Mouse (Mus musculus) liver, embryonic 15.5 days (tissue): ENCODE results near the gene Tulp2. TPM values are rescaled to one million over a fixed set of nuclear protein-coding genes. Genes with fewer than 3 reads are reported as not detected.
A peak's percentile ranks its signal among the peaks of the same experiment; 100 is the strongest.

Source experiments
- ATAC-seq: fragments of 200-750 bp; cut with Nextera tagmentation; 2 replicates; pipeline ENCODE4 v1.8.0; 2017; ENCODE audit warnings: moderate number of reproducible peaks, mild to moderate bottlenecking, moderate library complexity; ENCODE audit not compliant: insufficient read depth
- H3K27ac ChIP-seq: fragments of 300-500 bp; sonication (generic); replicated peaks from 2 replicates; pipeline ENCODE4 v1.5.1; 2015; ENCODE audit warnings: mild to moderate bottlenecking, inconsistent platforms
- H3K27me3 ChIP-seq: fragments of 300-500 bp; sonication (generic); 2 replicates; pipeline ENCODE4 v1.6.1; 2015; ENCODE audit warnings: mild to moderate bottlenecking, inconsistent platforms
- H3K36me3 ChIP-seq: fragments of 300-500 bp; sonication (generic); replicated peaks from 2 replicates; pipeline ENCODE4 v1.6.1; 2015; ENCODE audit warnings: moderate library complexity, mild to moderate bottlenecking, inconsistent platforms
- H3K4me1 ChIP-seq: fragments of 300-500 bp; sonication (generic); replicated peaks from 2 replicates; pipeline ENCODE4 v1.6.1; 2015; ENCODE audit warnings: inconsistent platforms
- H3K4me2 ChIP-seq: fragments of 300-500 bp; sonication (generic); 2 replicates; pipeline ENCODE4 v1.6.1; 2015; ENCODE audit warnings: moderate library complexity, mild to moderate bottlenecking, inconsistent platforms
- H3K4me3 ChIP-seq: fragments of 300-500 bp; sonication (generic); replicated peaks from 2 replicates; pipeline ENCODE4 v1.5.1; 2015; ENCODE audit warnings: mild to moderate bottlenecking, inconsistent platforms
- H3K9ac ChIP-seq: fragments of 300-500 bp; sonication (generic); 2 replicates; pipeline ENCODE4 v1.6.1; 2015; ENCODE audit warnings: moderate library complexity, mild to moderate bottlenecking, inconsistent platforms
- H3K9me3 ChIP-seq: fragments of 300-500 bp; sonication (generic); replicated peaks from 2 replicates; pipeline ENCODE4 v1.6.1; 2016; ENCODE audit warnings: inconsistent platforms
- WGBS: fragments of 180-500 bp; shearing (Covaris S2); methylation state at CpG from one replicate; pipeline ENCODE4 v1.1.7; 2015; ENCODE audit warnings: mixed read lengths; ENCODE audit not compliant: insufficient replicate concordance; 5-methylcytosine and 5-hydroxymethylcytosine counted together
- polyA plus RNA-seq: library from polyadenylated mRNA; unstranded; fragments of >200 nt; fragmentation: Nextera tagmentation; extraction: Ambion mirVana; gene quantifications from 2 replicates; pipeline ENCODE4 v1.2.1, GENCODE M21; 2015

The Tulp2 gene
- polyA plus RNA-seq, 1 experiment from 2014 or later: 0.58 TPM

DNA sequence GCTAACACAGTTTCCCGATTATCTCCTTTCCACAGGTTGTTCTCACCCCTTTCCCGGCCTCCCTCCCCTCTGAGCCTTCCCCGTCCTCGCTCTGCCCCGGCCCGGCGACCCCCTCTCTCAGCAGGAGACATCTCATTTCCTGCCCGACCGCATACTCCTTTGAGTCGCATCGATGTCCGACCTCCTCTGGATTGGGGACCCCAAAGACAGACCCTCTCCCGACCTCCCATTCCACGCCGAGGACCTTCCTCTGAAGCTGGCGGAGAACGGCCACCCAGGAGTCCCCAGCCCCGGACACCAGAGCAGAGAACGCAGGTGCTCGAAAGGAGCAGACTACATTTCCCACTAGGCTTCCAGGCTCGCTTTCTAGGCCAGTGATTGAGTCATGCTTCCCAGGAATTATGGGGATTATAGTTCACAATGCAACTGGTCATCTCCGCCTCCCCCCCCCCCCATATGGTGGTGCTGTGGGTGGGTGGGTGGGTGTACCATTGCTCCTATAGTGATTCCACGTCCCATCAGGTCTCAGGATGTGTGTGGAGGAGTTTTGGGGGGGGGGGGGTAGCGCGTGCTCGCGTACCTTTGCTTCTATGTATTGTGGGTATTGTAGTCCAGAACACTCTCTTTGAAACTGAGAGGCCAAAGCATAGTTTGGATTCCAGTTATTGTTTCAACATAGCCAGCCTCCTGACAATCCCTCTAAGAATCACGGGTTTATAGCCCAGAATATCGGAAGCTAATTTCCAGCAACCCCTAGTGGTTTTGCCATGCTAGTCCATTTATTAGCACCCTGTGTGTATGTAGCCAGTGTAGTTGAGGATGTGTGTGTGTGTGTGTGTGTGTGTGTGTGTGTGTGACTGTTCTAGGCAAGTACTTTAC, 56.7 kb downstream of the Tulp2 start:
- WGBS: 10% methylated on average over 29 of the region's 29 CpGs
- ATAC-seq: peak; percentile 45; the same call in 1 of the 2 replicates
- H3K4me2 ChIP-seq: peak overlapping the region; percentile 67
- H3K4me1 ChIP-seq: 0 out of 2 replicates have a peak, but pooled peaks cover 4% of the 10 kb centered on the region
- H3K27ac ChIP-seq: no peak overlapping the region
- H3K9me3 ChIP-seq: no peaks in the 10 kb centered on the region
- no peaks in the 10 kb centered on the region for H3K36me3 ChIP-seq
- peak overlapping the region; percentile 34 for H3K4me3 ChIP-seq
- peaks cover 24% of the 10 kb centered on the region for H3K27me3 ChIP-seq
- H3K9ac ChIP-seq: no peak overlapping the region; the same call in 1 of the 2 replicates

DNA sequence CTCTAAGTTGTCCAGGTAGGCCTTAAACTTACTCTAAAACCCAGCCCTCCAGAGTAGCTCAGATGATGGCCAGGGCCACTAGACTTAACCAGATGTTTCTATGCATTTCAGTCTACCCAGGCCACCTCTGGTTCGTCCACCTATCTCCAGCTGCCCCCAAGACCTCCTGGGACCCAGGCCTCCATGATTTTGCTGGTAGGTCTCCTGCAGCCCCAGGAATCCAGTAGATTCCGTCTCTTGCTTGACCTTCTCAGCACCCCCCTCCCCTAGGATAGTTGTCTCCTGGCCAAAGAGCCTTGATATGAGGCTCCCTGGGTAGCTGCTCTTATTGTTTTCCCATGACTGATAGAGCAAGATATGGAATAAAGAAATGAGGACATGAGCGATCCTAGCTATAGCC, 57.4 kb downstream of the Tulp2 start:
- peaks cover 24% of the 10 kb centered on the region for H3K27me3 ChIP-seq
- 62% methylated on average over 3 of the region's 3 CpGs for WGBS
- no peak overlapping the region for H3K9ac ChIP-seq
- H3K27ac ChIP-seq: no peak overlapping the region
- no peak overlapping the region for H3K4me3 ChIP-seq
- no peak overlapping the region for H3K4me2 ChIP-seq
- no peaks in the 10 kb centered on the region for H3K9me3 ChIP-seq
- H3K4me1 ChIP-seq: 0 out of 2 replicates have a peak, but pooled peaks cover 4% of the 10 kb centered on the region
- ATAC-seq: no peak
- no peaks in the 10 kb centered on the region for H3K36me3 ChIP-seq

DNA sequence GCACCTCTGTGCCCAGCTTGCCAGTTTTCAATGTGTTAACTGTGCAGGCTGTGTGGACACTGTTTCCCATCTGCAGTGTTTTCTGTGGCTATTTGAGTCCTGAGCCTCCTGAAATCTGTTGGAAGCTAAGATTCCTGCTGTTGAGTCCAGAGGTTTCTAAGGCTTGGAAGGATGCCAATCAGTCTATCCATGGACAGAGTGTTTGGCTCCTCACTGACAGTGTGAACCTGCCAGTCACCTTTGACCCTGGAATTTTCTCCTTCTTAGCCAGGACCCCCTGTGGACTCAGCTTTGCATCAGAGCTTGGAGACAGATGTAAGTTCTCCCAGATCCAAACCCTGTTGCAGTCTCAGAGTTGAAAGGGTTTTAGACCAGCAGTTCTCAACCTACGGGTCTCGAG, 58.5 kb downstream of the Tulp2 start:
- ATAC-seq: no peak
- Histone ChIP-seq H3K4me2 (no peak overlapping the region), H3K9ac (no peak overlapping the region), H3K4me1 (0 out of 2 replicates have a peak, but pooled peaks cover 4% of the 10 kb centered on the region), H3K27ac (no peak overlapping the region), H3K9me3 (no peaks in the 10 kb centered on the region), H3K27me3 (peaks cover 24% of the 10 kb centered on the region), H3K4me3 (no peak overlapping the region), H3K36me3 (no peaks in the 10 kb centered on the region)
- 53% methylated on average over 2 of the region's 2 CpGs for WGBS

DNA sequence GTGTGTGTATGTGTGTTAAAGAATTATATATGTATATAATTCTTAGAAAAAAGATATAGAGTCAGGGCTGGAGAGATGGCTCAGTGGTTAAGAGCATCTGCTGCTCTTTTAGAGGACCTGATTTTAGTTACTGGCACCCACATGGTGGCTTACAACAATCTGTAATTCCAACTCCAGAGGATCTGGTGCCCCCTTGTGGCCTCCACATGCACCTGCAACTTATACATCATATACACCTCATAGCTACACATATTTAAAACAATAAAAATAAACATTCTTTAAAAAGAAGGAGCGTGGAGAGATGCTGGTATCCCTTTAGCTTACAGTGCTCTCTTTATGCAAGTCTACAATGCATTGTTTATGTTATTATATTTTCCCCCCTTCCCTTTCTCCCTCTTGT, 62.8 kb downstream of the Tulp2 start:
- no peaks in the 10 kb centered on the region for H3K9me3 ChIP-seq
- H3K4me1 ChIP-seq: no peaks in the 10 kb centered on the region
- WGBS: 60% methylated on average over 1 of the region's 1 CpGs
- H3K27me3 ChIP-seq: peaks cover 3% of the 10 kb centered on the region; the same call in 1 of the 2 replicates
- no peaks in the 10 kb centered on the region for H3K36me3 ChIP-seq
- H3K9ac ChIP-seq: no peak overlapping the region
- no peak overlapping the region for H3K27ac ChIP-seq
- no peak overlapping the region for H3K4me2 ChIP-seq
- no peak for ATAC-seq
- H3K4me3 ChIP-seq: no peak overlapping the region

DNA sequence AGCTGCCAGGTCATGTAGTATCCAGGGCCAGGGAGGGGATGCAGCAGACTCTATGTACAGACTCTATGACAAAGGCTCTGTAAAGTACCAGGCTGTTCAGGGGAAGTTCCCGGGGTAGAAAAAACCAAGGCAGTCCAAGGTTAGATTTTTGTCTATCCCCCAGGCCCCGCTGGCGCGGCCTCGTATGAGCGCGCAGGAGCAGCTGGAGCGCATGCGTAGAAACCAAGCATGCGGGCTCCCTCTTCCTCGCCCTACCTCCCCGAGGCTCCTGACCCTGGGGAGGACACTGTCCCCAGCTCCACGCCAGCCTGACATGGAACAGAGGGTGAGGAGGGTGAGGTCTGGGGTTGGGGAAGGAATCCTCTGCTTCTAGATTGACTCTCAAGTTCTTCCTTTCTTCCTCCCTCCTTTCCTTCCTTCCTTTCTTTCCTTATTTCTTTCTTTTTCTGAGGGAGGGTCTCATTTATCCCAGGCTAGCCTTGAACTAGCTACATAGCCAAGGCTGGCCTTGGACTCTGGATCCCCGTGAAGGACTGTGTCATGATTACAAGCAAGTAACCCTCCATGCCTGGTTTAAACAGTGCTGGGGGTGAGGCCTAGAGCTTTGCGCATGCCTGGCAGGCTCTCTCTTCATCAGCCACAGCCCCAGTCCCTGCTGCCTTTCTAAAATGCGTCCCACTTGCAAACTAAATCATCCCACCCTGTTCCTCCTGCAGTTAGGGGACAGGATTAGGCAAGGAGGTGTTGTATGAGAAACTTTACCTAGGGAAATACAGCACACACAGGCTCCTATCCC, 68.2 kb downstream of the Tulp2 start:
- H3K27me3 ChIP-seq: no peaks in the 10 kb centered on the region; the same call in 1 of the 2 replicates
- no peaks in the 10 kb centered on the region for H3K9me3 ChIP-seq
- 0 out of 2 replicates have a peak, but pooled peaks cover 13% of the 10 kb centered on the region for H3K4me1 ChIP-seq
- no peak overlapping the region for H3K4me2 ChIP-seq
- no peaks in the 10 kb centered on the region for H3K36me3 ChIP-seq
- WGBS: 78% methylated on average over 16 of the region's 16 CpGs
- H3K9ac ChIP-seq: no peak overlapping the region
- no peak for ATAC-seq
- H3K27ac ChIP-seq: no peak overlapping the region
- no peak overlapping the region for H3K4me3 ChIP-seq

DNA sequence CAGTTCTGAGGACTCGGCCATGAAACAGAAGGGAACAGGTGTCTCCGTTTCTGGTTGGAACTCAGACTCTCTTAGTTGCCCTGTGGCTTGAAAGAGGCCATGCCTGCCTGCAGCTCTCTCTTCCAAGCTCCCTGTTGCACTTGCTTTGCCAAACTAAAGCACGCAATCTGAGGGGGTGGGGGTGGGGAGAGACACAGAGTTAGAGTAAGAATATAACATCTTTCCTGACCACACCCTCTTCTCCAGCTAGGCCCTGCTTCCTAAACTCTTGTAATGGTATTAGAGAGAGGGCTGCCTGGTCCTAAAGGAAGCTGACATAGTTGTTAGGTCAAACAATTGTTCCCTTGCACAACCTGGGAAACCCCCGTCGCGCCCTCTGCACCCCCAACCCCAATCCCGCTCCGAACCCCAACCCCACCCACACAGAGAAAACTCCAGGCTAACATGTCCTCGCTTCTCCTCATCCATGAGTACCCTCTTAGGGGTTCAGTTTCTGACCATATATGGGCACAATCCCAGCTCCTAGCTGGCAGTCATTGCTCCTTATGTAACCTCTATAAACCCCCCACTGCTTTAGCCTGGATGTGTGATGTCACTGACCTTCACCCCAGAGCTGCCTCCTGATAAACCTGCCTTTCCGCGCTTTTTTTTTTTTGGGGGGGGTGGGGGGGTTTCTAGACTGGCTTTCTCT, 69.3 kb downstream of the Tulp2 start:
- no peak for ATAC-seq
- 75% methylated on average over 11 of the region's 11 CpGs for WGBS
- no peaks in the 10 kb centered on the region for H3K36me3 ChIP-seq

DNA sequence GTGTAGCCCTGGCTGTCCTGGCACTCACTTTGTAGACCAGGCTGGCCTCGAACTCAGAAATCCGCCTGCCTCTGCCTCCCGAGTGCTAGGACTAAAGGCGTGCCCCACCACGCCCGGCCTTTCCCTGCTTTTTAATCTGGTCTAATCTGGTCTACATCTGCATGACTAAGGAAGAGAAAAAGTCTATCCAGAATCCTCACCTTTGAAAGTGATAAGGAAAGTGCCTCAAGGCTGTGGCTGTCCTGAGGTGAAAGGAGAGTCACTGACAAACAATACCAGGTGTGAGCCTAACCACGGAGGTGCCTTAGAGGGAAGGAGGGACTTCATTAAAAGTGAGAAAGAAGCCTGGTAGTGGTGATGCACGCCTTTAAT, 69.8 kb downstream of the Tulp2 start:
- Histone ChIP-seq H3K27me3 (no peaks in the 10 kb centered on the region), H3K9me3 (no peaks in the 10 kb centered on the region), H3K4me3 (no peak overlapping the region), H3K4me1 (0 out of 2 replicates have a peak, but pooled peaks cover 13% of the 10 kb centered on the region), H3K27ac (no peak overlapping the region), H3K36me3 (no peaks in the 10 kb centered on the region), H3K9ac (no peak overlapping the region), H3K4me2 (no peak overlapping the region)
- 54% methylated on average over 8 of the region's 8 CpGs for WGBS
- ATAC-seq: no peak

More for the DNA sequence above, 69.3 kb downstream of the Tulp2 start:
- Histone ChIP-seq H3K27ac (no peak overlapping the region), H3K27me3 (no peaks in the 10 kb centered on the region; the same call in 1 of the 2 replicates), H3K9me3 (no peaks in the 10 kb centered on the region), H3K4me1 (0 out of 2 replicates have a peak, but pooled peaks cover 13% of the 10 kb centered on the region), H3K9ac (no peak overlapping the region), H3K4me2 (no peak overlapping the region), H3K4me3 (no peak overlapping the region)

DNA sequence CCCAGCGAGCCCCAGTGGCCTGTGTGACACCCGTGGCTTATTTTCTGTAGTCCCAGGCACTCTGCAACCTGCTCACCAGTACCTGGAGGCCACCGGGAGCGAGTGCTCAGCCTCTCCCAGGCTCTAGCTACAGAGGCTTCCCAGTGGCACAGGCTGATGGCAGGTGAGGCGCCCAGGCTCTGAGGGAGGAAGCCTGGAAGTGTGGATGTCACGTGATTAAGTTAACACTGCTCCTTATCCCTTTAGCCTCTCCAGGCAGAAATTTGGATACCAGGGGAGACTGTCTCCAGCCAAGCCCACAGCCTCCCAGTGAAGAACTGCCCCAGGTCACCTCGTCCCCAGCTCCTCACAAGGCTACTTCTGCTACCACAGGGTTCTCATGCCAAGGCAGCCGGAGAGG, 71.8 kb downstream of the Tulp2 start:
- 0 out of 2 replicates have a peak, but pooled peaks cover 13% of the 10 kb centered on the region for H3K4me1 ChIP-seq
- no peaks in the 10 kb centered on the region for H3K27me3 ChIP-seq
- ATAC-seq: 0 out of 2 replicates have a peak, but pooled peaks have one; percentile 30
- H3K27ac ChIP-seq: no peak overlapping the region
- no peaks in the 10 kb centered on the region for H3K36me3 ChIP-seq
- 57% methylated on average over 8 of the region's 8 CpGs for WGBS
- H3K9ac ChIP-seq: no peak overlapping the region
- H3K4me2 ChIP-seq: no peak overlapping the region
- H3K9me3 ChIP-seq: no peaks in the 10 kb centered on the region
- no peak overlapping the region for H3K4me3 ChIP-seq

DNA sequence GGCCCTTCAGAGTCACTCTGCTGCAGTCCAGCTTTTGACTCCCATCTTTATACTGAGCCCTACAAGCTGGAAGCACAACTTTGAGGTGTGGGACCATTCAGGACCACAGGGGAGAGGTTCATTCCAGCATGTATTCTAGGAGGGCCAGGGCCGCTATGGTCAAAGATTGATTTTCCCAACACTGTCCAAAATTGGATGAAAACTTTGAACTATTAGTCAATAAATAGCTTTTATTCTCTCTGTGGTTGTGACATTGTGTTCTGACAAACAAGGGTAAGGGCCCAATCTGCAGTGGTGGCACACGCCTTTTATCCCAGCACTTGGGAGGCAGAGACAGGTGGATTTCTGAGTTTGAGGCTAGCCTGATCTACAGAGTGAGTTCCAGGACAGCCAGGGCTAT, 72.3 kb downstream of the Tulp2 start:
- H3K36me3 ChIP-seq: no peaks in the 10 kb centered on the region
- no peak overlapping the region for H3K4me3 ChIP-seq
- no peaks in the 10 kb centered on the region for H3K9me3 ChIP-seq
- WGBS: 62% methylated on average over 2 of the region's 2 CpGs
- no peak overlapping the region for H3K4me2 ChIP-seq
- no peak overlapping the region for H3K9ac ChIP-seq
- ATAC-seq: no peak
- H3K27me3 ChIP-seq: no peaks in the 10 kb centered on the region
- H3K4me1 ChIP-seq: 0 out of 2 replicates have a peak, but pooled peaks cover 13% of the 10 kb centered on the region
- no peak overlapping the region for H3K27ac ChIP-seq

DNA sequence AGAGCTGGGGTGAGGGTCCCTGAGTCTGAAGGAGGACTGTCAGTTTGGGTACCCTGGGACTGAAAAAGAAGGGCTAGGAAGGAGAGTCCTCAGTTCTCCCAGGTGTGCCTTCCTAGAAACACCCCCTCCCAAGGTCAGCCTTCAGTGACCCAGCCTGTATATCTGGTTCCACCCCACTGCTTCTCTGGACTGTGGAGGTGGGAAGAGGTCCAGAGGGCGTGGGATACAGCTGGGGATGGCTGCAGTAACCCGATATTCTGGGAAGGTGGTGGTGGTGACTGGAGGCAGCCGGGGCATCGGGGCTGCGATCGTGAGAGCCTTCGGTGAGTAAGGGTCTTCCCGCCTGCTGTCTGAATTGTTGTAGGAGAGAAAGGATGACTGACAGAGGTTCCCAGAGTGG, 73.1 kb downstream of the Tulp2 start, which contains the start of gene Hsd17b14:
Gene Hsd17b14, plus strand, starts transcription at position 150 of the 400 bp plus-strand sequence.
- WGBS: 47% methylated on average over 8 of the region's 8 CpGs

More for the DNA sequence above, 73.1 kb downstream of the Tulp2 start, which contains the start of gene Hsd17b14:
- H3K27me3 ChIP-seq: no peaks in the 10 kb centered on the region
- no peak within 1 kb of the TSS for H3K4me2 ChIP-seq
- no peaks in the 10 kb centered on the region for H3K36me3 ChIP-seq
- H3K9ac ChIP-seq: no peak within 1 kb of the TSS
- no peaks in the 10 kb centered on the region for H3K9me3 ChIP-seq
- 0 out of 2 replicates have a peak, but pooled peaks cover 13% of the 10 kb centered on the region for H3K4me1 ChIP-seq
- H3K4me3 ChIP-seq: no peak within 1 kb of the TSS
- ATAC-seq: no peak
- no peak within 1 kb of the TSS for H3K27ac ChIP-seq
